Mouse (Mus musculus) forelimb bud, embryonic 11.5 days (tissue): ENCODE data around the gene Vamp2.

Source experiments
- DNase-seq: peaks from one replicate; pipeline ENCODE4 v3.0.0-alpha.2; 2012; ENCODE audit warnings: low read depth, low spot score

Gene Vamp2

DNA sequence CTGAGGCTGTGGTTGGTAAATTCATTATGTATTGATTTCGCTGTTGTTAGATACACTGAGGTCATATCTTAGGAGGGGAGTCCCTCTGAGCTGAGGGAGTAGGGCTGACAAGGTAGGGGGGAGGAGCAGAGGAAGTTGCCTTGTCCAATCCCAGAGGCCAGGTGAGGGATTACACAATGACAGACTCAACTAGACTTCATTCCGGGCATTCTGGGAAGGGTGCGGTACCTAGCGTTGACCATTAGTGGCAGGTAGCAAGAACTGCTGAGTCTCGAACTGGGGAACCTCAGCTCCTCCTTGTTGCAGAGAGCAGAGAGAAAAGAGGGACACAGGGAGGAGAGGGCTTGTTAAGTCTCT lies 45.3 kb downstream of the Vamp2 start:
- no peak for DNase-seq

DNA sequence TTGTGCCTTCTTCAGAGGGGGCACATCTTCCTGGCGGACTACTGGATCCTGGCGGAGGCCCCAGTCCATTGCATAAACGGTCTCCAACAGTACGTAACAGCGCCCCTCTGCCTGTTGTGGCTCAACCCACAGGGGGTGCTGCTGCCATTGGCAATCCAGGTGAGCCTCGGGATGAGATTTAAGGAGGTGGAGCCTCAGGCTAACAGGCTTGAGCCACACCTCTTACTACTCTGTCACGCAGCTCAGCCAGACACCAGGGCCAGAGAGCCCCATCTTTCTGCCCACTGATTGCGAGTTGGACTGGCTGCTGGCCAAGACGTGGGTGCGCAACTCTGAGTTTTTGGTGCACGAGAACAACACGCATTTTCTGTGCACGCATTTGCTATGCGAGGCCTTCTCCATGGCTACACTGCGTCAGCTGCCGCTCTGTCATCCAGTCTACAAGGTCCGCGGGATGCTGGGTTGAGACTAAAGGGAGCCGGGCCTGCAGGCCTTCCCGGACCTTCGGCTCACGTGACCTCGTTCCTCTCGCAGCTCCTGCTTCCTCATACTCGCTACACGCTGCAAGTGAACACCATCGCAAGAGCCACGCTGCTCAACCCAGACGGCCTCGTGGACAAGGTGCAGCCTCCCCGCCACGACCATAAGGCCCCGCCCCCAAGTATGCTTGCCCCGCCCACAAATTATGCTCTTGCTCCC lies 45.8 kb downstream of the Vamp2 start:
- DNase-seq, result no peak

DNA sequence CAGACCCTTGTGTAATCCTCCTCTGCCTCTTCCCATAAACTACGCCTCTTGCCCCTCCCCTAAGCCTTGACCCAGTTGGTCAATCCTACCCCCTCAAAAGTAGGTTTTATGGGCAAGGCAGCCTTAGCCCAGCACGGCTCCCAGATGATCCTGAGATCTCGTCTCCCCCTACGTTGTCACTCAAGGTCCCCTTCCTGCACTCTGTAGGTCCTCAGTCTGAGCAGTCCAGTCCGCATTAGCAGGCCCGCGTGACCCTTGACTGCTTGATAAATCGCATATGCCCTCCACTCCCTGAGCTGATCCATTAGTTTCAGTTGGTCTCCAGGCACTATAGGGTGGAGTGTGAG lies 46.3 kb downstream of the Vamp2 start:
- DNase-seq, result no peak

DNA sequence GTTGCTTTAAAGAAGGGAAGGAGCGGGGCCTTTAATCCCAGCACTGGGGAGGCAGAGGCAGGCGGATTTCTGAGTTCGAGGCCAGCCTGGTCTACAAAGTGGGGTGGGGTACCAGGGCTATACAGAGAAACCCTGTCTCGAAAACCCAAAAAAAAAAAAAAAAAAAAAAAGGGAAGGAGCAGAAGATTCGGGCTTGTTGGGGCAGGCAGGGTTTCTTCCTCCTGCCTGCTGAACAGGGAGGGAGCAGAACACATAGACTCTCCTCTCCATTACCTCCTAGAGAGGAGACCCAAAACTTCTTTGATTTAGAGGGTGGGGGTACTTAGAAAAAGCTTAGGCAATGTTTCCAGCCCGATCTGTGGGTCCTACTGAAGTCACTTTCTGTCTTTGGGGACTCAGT lies 47.1 kb downstream of the Vamp2 start:
- no peak for DNase-seq
